Mouse (Mus musculus) C2C12 (cell line): Measurements from ENCODE around the gene Synj2.

Source experiments
- CEBPB ChIP-seq: IDR thresholded peaks from one replicate; pipeline ENCODE4 v1.6.1; 2011; ENCODE audit warnings: low read depth, mild to moderate bottlenecking, control low read depth, moderate library complexity
- CTCF ChIP-seq: IDR thresholded peaks from one replicate; pipeline ENCODE4 v1.5.1; 2011; ENCODE audit not compliant: control insufficient read depth, insufficient read depth, insufficient read length
- MYOG ChIP-seq: IDR thresholded peaks from one replicate; pipeline ENCODE4 v1.6.1; 2011; ENCODE audit not compliant: control insufficient read depth, insufficient read length; ENCODE audit errors: extremely low read depth

DNA sequence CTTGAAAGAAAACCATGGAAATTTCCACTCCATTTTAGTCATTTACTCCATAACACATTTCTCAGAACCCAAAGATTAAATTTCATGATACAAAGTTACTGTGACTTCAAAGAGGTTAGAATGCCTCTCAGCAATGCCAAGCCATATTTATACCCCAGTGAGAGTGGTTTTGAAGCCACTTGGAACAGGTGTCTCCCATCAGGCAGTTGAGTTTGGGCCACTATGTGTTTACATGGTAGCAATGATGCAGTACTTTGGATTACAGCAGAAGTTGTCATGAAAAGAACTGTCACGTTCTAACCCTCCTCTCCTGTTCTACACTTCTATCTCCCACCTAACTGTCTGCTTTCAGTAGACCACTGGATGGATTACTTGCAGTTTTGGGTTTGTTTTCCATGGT, 2.0 kb downstream of the Synj2 start:
- no peak for TF ChIP-seq CTCF
- no peak for TF ChIP-seq MYOG
- TF ChIP-seq CEBPB, result no peak
